Mouse (Mus musculus) lung, embryonic 16.5 days (tissue): ENCODE measurements around the gene Ly6g6f. TPM values are rescaled to one million over a fixed set of nuclear protein-coding genes. Genes with fewer than 3 reads are reported as not detected.

ENCODE experiments used
- ATAC-seq: fragments of 200-750 bp; cut with Nextera tagmentation; 2 replicates; pipeline ENCODE4 v1.8.0; 2017; ENCODE audit warnings: low read depth, mild to moderate bottlenecking, moderate library complexity
- H3K27ac ChIP-seq: fragments of 300-500 bp; sonication (generic); 2 replicates; pipeline ENCODE4 v1.5.1; 2014; ENCODE audit warnings: mild to moderate bottlenecking, control low read depth, low read length
- H3K27me3 ChIP-seq: fragments of 300-500 bp; sonication (generic); 2 replicates; pipeline ENCODE4 v1.6.1; 2014; ENCODE audit warnings: low read depth, low read length, mixed read lengths; ENCODE audit not compliant: control insufficient read depth, insufficient read depth
- H3K36me3 ChIP-seq: fragments of 300-500 bp; sonication (generic); 2 replicates; pipeline ENCODE4 v1.6.1; 2014; ENCODE audit warnings: low read length; ENCODE audit not compliant: control insufficient read depth, insufficient read depth
- H3K4me1 ChIP-seq: fragments of 300-500 bp; sonication (generic); replicated peaks from 2 replicates; pipeline ENCODE4 v1.6.1; 2014; ENCODE audit warnings: low read length, mixed read lengths; ENCODE audit not compliant: control insufficient read depth, insufficient read depth
- H3K4me2 ChIP-seq: fragments of 300-500 bp; sonication (generic); 2 replicates; pipeline ENCODE4 v1.6.1; 2014; ENCODE audit warnings: low read depth, low read length, control low read depth
- H3K4me3 ChIP-seq: fragments of 300-500 bp; sonication (generic); 2 replicates; pipeline ENCODE4 v1.5.1; 2014; ENCODE audit warnings: mild to moderate bottlenecking, low read length, control low read depth
- H3K9ac ChIP-seq: fragments of 300-500 bp; sonication (generic); 2 replicates; pipeline ENCODE4 v1.6.1; 2014; ENCODE audit warnings: low read length, control low read depth
- H3K9me3 ChIP-seq: fragments of 300-500 bp; sonication (generic); 2 replicates; pipeline ENCODE4 v1.6.1; 2016; ENCODE audit warnings: low read length; ENCODE audit not compliant: control insufficient read depth
- WGBS: fragments of 180-500 bp; shearing (Covaris S2); extraction: QIAGEN DNeasy Blood & Tissue Kit; methylation state at CpG from one replicate; pipeline ENCODE4 v1.1.7; 2014; 5-methylcytosine and 5-hydroxymethylcytosine counted together
- polyA plus RNA-seq: library from polyadenylated mRNA; unstranded; fragments of >200 nt; fragmentation: Nextera tagmentation; extraction: Ambion mirVana; gene quantifications from 2 replicates; pipeline ENCODE4 v1.2.1, GENCODE M21; 2015

The Ly6g6f gene
- polyA plus RNA-seq, 1 experiment from 2014 or later: 0.79 TPM

GRCm38 (mm10) chr17:35074097-35074496 lies 11.3 kb downstream of the Ly6g6f start:
- Histone ChIP-seq H3K36me3 (no peaks in the 10 kb centered on the region), H3K9me3 (no peaks in the 10 kb centered on the region), H3K4me1 (peaks cover 7% of the 10 kb centered on the region; the same call in 1 of the 2 replicates), H3K27me3 (peaks cover 2% of the 10 kb centered on the region; the same call in 1 of the 2 replicates), H3K4me2 (no peak overlapping the region), H3K27ac (no peak overlapping the region), H3K4me3 (no peak overlapping the region), H3K9ac (no peak overlapping the region)
- no peak for ATAC-seq
- WGBS: 50% methylated on average over 17 of the region's 17 CpGs

- Histone ChIP-seq H3K9ac (no peak overlapping the region), H3K27me3 (no peaks in the 10 kb centered on the region), H3K27ac (no peak overlapping the region), H3K36me3 (no peaks in the 10 kb centered on the region), H3K4me3 (no peak overlapping the region), H3K4me2 (no peak overlapping the region), H3K4me1 (no peaks in the 10 kb centered on the region; the same call in 1 of the 2 replicates), H3K9me3 (no peaks in the 10 kb centered on the region)
- no peak for ATAC-seq
- 65% methylated on average over 9 of the region's 9 CpGs for WGBS
These were observed 14.0 kb downstream of the Ly6g6f start for GRCm38 (mm10) chr17:35071454-35071853.

- Histone ChIP-seq H3K4me3 (no peak overlapping the region), H3K9me3 (no peaks in the 10 kb centered on the region), H3K27ac (peak overlapping the region; percentile 83), H3K4me2 (no peak overlapping the region), H3K9ac (no peak overlapping the region), H3K36me3 (no peaks in the 10 kb centered on the region), H3K27me3 (no peaks in the 10 kb centered on the region), H3K4me1 (peaks cover 5% of the 10 kb centered on the region)
- peak; percentile 66 for ATAC-seq
- 36% methylated on average over 6 of the region's 6 CpGs for WGBS
These were observed 14.7 kb downstream of the Ly6g6f start for GRCm38 (mm10) chr17:35070556-35071229.

GRCm38 (mm10) chr17:35068213-35068914 lies 17.0 kb downstream of the Ly6g6f start:
- no peak for ATAC-seq
- WGBS: 58% methylated on average over 17 of the region's 17 CpGs
- 0 out of 2 replicates have a peak overlapping the region, but pooled peaks have one; percentile 25 for H3K9ac ChIP-seq
- no peak overlapping the region for H3K4me3 ChIP-seq
- no peaks in the 10 kb centered on the region for H3K27me3 ChIP-seq
- H3K4me1 ChIP-seq: peaks cover 22% of the 10 kb centered on the region
- no peaks in the 10 kb centered on the region for H3K36me3 ChIP-seq
- H3K27ac ChIP-seq: no peak overlapping the region; the same call in 1 of the 2 replicates
- no peak overlapping the region for H3K4me2 ChIP-seq
- no peaks in the 10 kb centered on the region for H3K9me3 ChIP-seq

- WGBS: 43% methylated on average over 10 of the region's 10 CpGs
- Histone ChIP-seq H3K4me1 (peaks cover 24% of the 10 kb centered on the region), H3K9ac (peak within 1 kb of the TSS; percentile 61), H3K4me3 (peak within 1 kb of the TSS; percentile 43), H3K4me2 (peak within 1 kb of the TSS; percentile 70), H3K27me3 (no peaks in the 10 kb centered on the region), H3K27ac (peak within 1 kb of the TSS; percentile 94), H3K9me3 (no peaks in the 10 kb centered on the region), H3K36me3 (peaks cover 18% of the 10 kb centered on the region)
- no peak for ATAC-seq
These were observed 19.3 kb downstream of the Ly6g6f start, which contains the start of gene Mpig6b for GRCm38 (mm10) chr17:35066084-35066483. TSS of gene Mpig6b (minus strand) at chr17:35066184.

- Histone ChIP-seq H3K36me3 (peaks cover 22% of the 10 kb centered on the region), H3K4me2 (peak within 1 kb of the TSS; percentile 70), H3K4me1 (peaks cover 31% of the 10 kb centered on the region), H3K9ac (peak within 1 kb of the TSS; percentile 61), H3K9me3 (no peaks in the 10 kb centered on the region), H3K4me3 (peak within 1 kb of the TSS; percentile 43), H3K27ac (peak within 1 kb of the TSS; percentile 94), H3K27me3 (no peaks in the 10 kb centered on the region)
- 2% methylated on average over 48 of the region's 48 CpGs for WGBS
- ATAC-seq: peak; percentile 88
These were observed 20.2 kb downstream of the Ly6g6f start, which contains the start of gene Ly6g6c for GRCm38 (mm10) chr17:35064951-35065947. TSS of gene Ly6g6c (plus strand) at chr17:35065388.

GRCm38 (mm10) chr17:35064378-35064877 lies 21.0 kb downstream of the Ly6g6f start:
- H3K4me3 ChIP-seq: peak overlapping the region; percentile 43
- peak overlapping the region; percentile 94 for H3K27ac ChIP-seq

GRCm38 (mm10) chr17:35063466-35063865 lies 21.9 kb downstream of the Ly6g6f start:
- H3K36me3 ChIP-seq: peaks cover 22% of the 10 kb centered on the region
- no peaks in the 10 kb centered on the region for H3K27me3 ChIP-seq
- no peaks in the 10 kb centered on the region for H3K9me3 ChIP-seq
- ATAC-seq: no peak
- 0 out of 2 replicates have a peak overlapping the region, but pooled peaks have one; percentile 70 for H3K4me2 ChIP-seq
- H3K27ac ChIP-seq: no peak overlapping the region; the same call in 1 of the 2 replicates
- peaks cover 38% of the 10 kb centered on the region for H3K4me1 ChIP-seq
- 80% methylated on average over 3 of the region's 3 CpGs for WGBS
- no peak overlapping the region for H3K9ac ChIP-seq
- no peak overlapping the region for H3K4me3 ChIP-seq

More at GRCm38 (mm10) chr17:35064378-35064877, 21.0 kb downstream of the Ly6g6f start:
- Histone ChIP-seq H3K9me3 (no peaks in the 10 kb centered on the region), H3K27me3 (no peaks in the 10 kb centered on the region), H3K4me2 (peak overlapping the region; percentile 70), H3K36me3 (peaks cover 22% of the 10 kb centered on the region), H3K4me1 (peaks cover 35% of the 10 kb centered on the region), H3K9ac (peak overlapping the region; percentile 61)
- no peak for ATAC-seq
- WGBS: 22% methylated on average over 10 of the region's 10 CpGs
